ENCODE assay signal across 8 mouse cellular contexts in the genomic region with DNA sequence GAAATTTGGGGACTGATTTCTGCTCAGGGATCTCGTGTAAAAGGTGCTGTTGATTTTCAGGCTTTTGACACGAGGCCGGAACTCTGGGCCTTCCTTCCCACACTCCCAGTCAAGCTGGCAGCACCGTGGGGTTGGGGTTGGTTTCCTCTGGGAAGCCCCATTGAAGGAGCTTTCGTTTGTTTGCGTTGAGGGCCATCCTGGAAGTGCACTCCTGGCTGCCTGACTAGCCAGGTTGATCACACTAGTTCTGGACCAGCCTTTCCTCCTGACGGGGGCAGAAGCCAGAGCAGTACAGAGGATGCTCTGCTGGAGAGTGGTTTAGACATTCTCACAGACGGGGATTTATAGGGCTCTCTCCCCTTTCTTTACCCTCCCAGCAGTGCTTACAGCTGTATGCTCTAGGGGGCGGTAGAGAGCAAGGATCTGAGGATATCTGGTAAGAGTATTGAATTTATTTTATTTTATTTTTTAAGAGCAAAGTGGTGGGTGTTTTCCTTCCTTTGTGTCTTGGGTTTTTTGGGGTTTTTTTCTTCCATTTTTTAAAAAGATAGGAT.
DNase-seq lines count a peak whose midpoint lies in the region; ATAC-seq and TF ChIP-seq lines count a peak whose summit lies in the region.

No protein-coding gene starts in this region.

- DNase-seq in hindbrain, embryonic 10.5 days (ENCODE audit: low spot score), result peak; percentile 39
- no peak for DNase-seq in G1E (ENCODE audit: low spot score)
- DNase-seq in cerebellum, postnatal 25 days, result peak; percentile 43 to 69
- peak; percentile 64 to 70 for DNase-seq in kidney, postnatal 4 days
- DNase-seq in stomach, postnatal 0 days (ENCODE audit: low spot score), result peak; percentile 49

- no peak overlapping the region for H3K4me2 ChIP-seq in hindbrain, embryonic 16.5 days (ENCODE audit: low read length)
- peak overlapping the region; percentile 39 for H3K4me2 ChIP-seq in heart, embryonic 13.5 days
- H3K4me2 ChIP-seq in stomach, postnatal 0 days (replicated peaks; ENCODE audit: low read depth), result 0 out of 2 replicates have a peak overlapping the region, but pooled peaks have one; percentile 12

- H3K4me1 ChIP-seq in hindbrain, embryonic 10.5 days (replicated peaks), result peaks cover 24% of the 10 kb centered on the region
- no peaks in the 10 kb centered on the region for H3K4me1 ChIP-seq in hindbrain, embryonic 16.5 days (ENCODE audit: control insufficient read depth, insufficient read depth, low read depth, low read length)
- peaks cover 2% of the 10 kb centered on the region; the same call in 1 of the 2 replicates for H3K4me1 ChIP-seq in G1E (ENCODE audit: insufficient read depth, low read depth, low read length)
- H3K4me1 ChIP-seq in heart, embryonic 13.5 days, result peaks cover 50% of the 10 kb centered on the region
- H3K4me1 ChIP-seq in stomach, postnatal 0 days (replicated peaks; ENCODE audit: control insufficient read depth, insufficient read depth), result no peaks in the 10 kb centered on the region

- WGBS in hindbrain, embryonic 10.5 days, result 44% methylated on average over 9 of the region's 9 CpGs
- WGBS in hindbrain, embryonic 16.5 days, result 46% methylated on average over 9 of the region's 9 CpGs
- whole genome bisulfite sequencing in heart, embryonic 13.5 days, result 26% methylated on average over 9 of the region's 9 CpGs
- 26% methylated on average over 9 of the region's 9 CpGs for WGBS in stomach, postnatal 0 days

- 0 out of 2 replicates have a peak, but pooled peaks have one; percentile 30 for TF ChIP-seq CTCF in G1E (IDR thresholded peaks at IDR 0.05; ENCODE audit: low read depth, low read length)
- TF ChIP-seq CTCF in stomach, postnatal 0 days (IDR thresholded peaks at IDR 0.05; ENCODE audit: low read depth), result peak; percentile 86

- H3K9me3 ChIP-seq in hindbrain, embryonic 10.5 days, result no peaks in the 10 kb centered on the region
- no peaks in the 10 kb centered on the region for H3K9me3 ChIP-seq in hindbrain, embryonic 16.5 days (ENCODE audit: control insufficient read depth, low read length)
- no peaks in the 10 kb centered on the region for H3K9me3 ChIP-seq in G1E (replicated peaks)
- no peaks in the 10 kb centered on the region for H3K9me3 ChIP-seq in heart, embryonic 13.5 days
- H3K9me3 ChIP-seq in stomach, postnatal 0 days (ENCODE audit: control insufficient read depth, low read length), result no peaks in the 10 kb centered on the region

- H3K36me3 ChIP-seq in hindbrain, embryonic 10.5 days, result no peaks in the 10 kb centered on the region
- H3K36me3 ChIP-seq in hindbrain, embryonic 16.5 days (ENCODE audit: control insufficient read depth, insufficient read depth, low read length), result no peaks in the 10 kb centered on the region
- no peaks in the 10 kb centered on the region for H3K36me3 ChIP-seq in G1E (replicated peaks)
- H3K36me3 ChIP-seq in heart, embryonic 13.5 days, result no peaks in the 10 kb centered on the region
- H3K36me3 ChIP-seq in stomach, postnatal 0 days (ENCODE audit: control insufficient read depth, insufficient read depth, low read length), result no peaks in the 10 kb centered on the region

- no peak overlapping the region for H3K9ac ChIP-seq in hindbrain, embryonic 16.5 days (ENCODE audit: low read depth, low read length)
- H3K9ac ChIP-seq in heart, embryonic 13.5 days, result peak overlapping the region; percentile 55; the same call in 1 of the 2 replicates
- H3K9ac ChIP-seq in stomach, postnatal 0 days (ENCODE audit: low read length), result 0 out of 2 replicates have a peak overlapping the region, but pooled peaks have one; percentile 43

- no peak for ATAC-seq in hindbrain, embryonic 16.5 days
- ATAC-seq in G1E (ENCODE audit: extremely low read depth, insufficient number of reproducible peaks, low FRiP score, poor library complexity, severe bottlenecking), result no peak; the same call in 1 of the 2 replicates
- no peak for ATAC-seq in heart, embryonic 13.5 days (ENCODE audit: extremely low read depth, insufficient number of reproducible peaks, low FRiP score, low TSS enrichment)
- peak; percentile 47; the same call in 1 of the 2 replicates for ATAC-seq in megakaryocyte, adult 5-6 weeks (ENCODE audit: poor library complexity, severe bottlenecking)
- peak; percentile 50 for ATAC-seq in stomach, postnatal 0 days (ENCODE audit: low FRiP score, low TSS enrichment)

- no peak overlapping the region for H3K4me3 ChIP-seq in hindbrain, embryonic 10.5 days
- H3K4me3 ChIP-seq in hindbrain, embryonic 16.5 days (ENCODE audit: low read length), result no peak overlapping the region
- no peak overlapping the region for H3K4me3 ChIP-seq in G1E (ENCODE audit: low read depth, low read length)
- H3K4me3 ChIP-seq in heart, embryonic 13.5 days, result no peak overlapping the region
- H3K4me3 ChIP-seq in stomach, postnatal 0 days (ENCODE audit: low read depth, low read length), result no peak overlapping the region

- H3K27ac ChIP-seq in hindbrain, embryonic 10.5 days, result peak overlapping the region; percentile 54; the same call in 1 of the 2 replicates
- H3K27ac ChIP-seq in hindbrain, embryonic 16.5 days (ENCODE audit: low read depth, low read length), result no peak overlapping the region
- H3K27ac ChIP-seq in heart, embryonic 13.5 days (replicated peaks), result peak overlapping the region; percentile 85
- H3K27ac ChIP-seq in stomach, postnatal 0 days (replicated peaks), result no peak overlapping the region

- TF ChIP-seq EP300 in stomach, postnatal 0 days (optimal IDR thresholded peaks at IDR 0.05), result no peak

- no peaks in the 10 kb centered on the region for H3K27me3 ChIP-seq in hindbrain, embryonic 10.5 days (ENCODE audit: insufficient read depth, poor library complexity, severe bottlenecking)
- no peaks in the 10 kb centered on the region for H3K27me3 ChIP-seq in hindbrain, embryonic 16.5 days (replicated peaks; ENCODE audit: control insufficient read depth, insufficient read depth, low read length)
- H3K27me3 ChIP-seq in G1E (ENCODE audit: insufficient read depth, low read length), result peaks cover 58% of the 10 kb centered on the region
- H3K27me3 ChIP-seq in heart, embryonic 13.5 days (replicated peaks), result no peaks in the 10 kb centered on the region
- no peaks in the 10 kb centered on the region for H3K27me3 ChIP-seq in stomach, postnatal 0 days (ENCODE audit: control insufficient read depth, insufficient read depth, low read length)

Comparison
In these comparisons a context has a peak if more than half of its experiments do, and no peak if none do; other contexts are left out.
1. H3K27ac ChIP-seq: peak in hindbrain, embryonic 10.5 days (single experiment) and heart, embryonic 13.5 days (single experiment); none in hindbrain, embryonic 16.5 days (single experiment) and stomach, postnatal 0 days (single experiment).
2. ATAC-seq: peak in megakaryocyte, adult 5-6 weeks (single experiment) and stomach, postnatal 0 days (single experiment); none in hindbrain, embryonic 16.5 days (single experiment), G1E (single experiment) and heart, embryonic 13.5 days (single experiment).